Mouse (Mus musculus): Measurements from ENCODE around the gene Ddx54. TPM values are rescaled to one million over a fixed set of nuclear protein-coding genes. Genes with fewer than 3 reads are reported as not detected.

The Ddx54 gene
- polyA plus RNA-seq, 1 experiment from 2014 or later, result 33.1 TPM

- no peaks in the 10 kb centered on the region; the same call in 1 of the 2 replicates for H3K27me3 ChIP-seq (ENCODE audit: control insufficient read depth, insufficient read depth, low read length)
- no peak overlapping the region for H3K4me3 ChIP-seq (ENCODE audit: low read depth, low read length)
- H3K27ac ChIP-seq (replicated peaks; ENCODE audit: low read depth, low read length), result no peak overlapping the region
- H3K9me3 ChIP-seq (ENCODE audit: control insufficient read depth, low read length), result no peaks in the 10 kb centered on the region
- no peaks in the 10 kb centered on the region for H3K36me3 ChIP-seq (ENCODE audit: control insufficient read depth, insufficient read depth, low read length)
- H3K4me2 ChIP-seq (ENCODE audit: low read depth, severe bottlenecking), result no peak overlapping the region
- peak; percentile 55 for DNase-seq (ENCODE audit: low spot score)
- no peak overlapping the region for H3K9ac ChIP-seq (ENCODE audit: low read length)
- ATAC-seq (ENCODE audit: insufficient number of reproducible peaks, low FRiP score, low TSS enrichment, low read depth), result peak; percentile 50; the same call in 1 of the 2 replicates
- WGBS, result 39% methylated on average over 21 of the region's 21 CpGs
- H3K4me1 ChIP-seq (ENCODE audit: control insufficient read depth, insufficient read depth, low read length), result no peaks in the 10 kb centered on the region
These were observed 61.9 kb downstream of the Ddx54 start for GRCm38 (mm10) chr5:120674229-120675145.

GRCm38 (mm10) chr5:120677516-120677915 is 65.0 kb downstream of the Ddx54 start:
- Histone ChIP-seq H3K27ac (replicated peaks; ENCODE audit: low read depth, low read length) (no peak overlapping the region), H3K9ac (ENCODE audit: low read length) (no peak overlapping the region), H3K4me3 (ENCODE audit: low read depth, low read length) (no peak overlapping the region), H3K27me3 (ENCODE audit: control insufficient read depth, insufficient read depth, low read length) (peaks cover 10% of the 10 kb centered on the region), H3K4me1 (ENCODE audit: control insufficient read depth, insufficient read depth, low read length) (peaks cover 11% of the 10 kb centered on the region; the same call in 1 of the 2 replicates), H3K4me2 (ENCODE audit: low read depth, severe bottlenecking) (no peak overlapping the region), H3K9me3 (ENCODE audit: control insufficient read depth, low read length) (no peaks in the 10 kb centered on the region), H3K36me3 (ENCODE audit: control insufficient read depth, insufficient read depth, low read length) (no peaks in the 10 kb centered on the region)
- ATAC-seq (ENCODE audit: insufficient number of reproducible peaks, low FRiP score, low TSS enrichment, low read depth) (no peak), DNase-seq (ENCODE audit: low spot score) (no peak)
- 15% methylated on average over 2 of the region's 2 CpGs for WGBS

Other genes with a start within 250 kb of the Ddx54 start
- gene Lhx5, start 181.0 kb upstream of the Ddx54 start, polyA plus RNA-seq (2014; fragmentation: Nextera tagmentation; extraction: Ambion mirVana), result not detected in 2 replicates
- 4.0 and 4.2 TPM in 2 replicates for gene Sdsl, start 139.9 kb upstream of the Ddx54 start, polyA plus RNA-seq (2014; fragmentation: Nextera tagmentation; extraction: Ambion mirVana)
- gene Sds, start 136.2 kb upstream of the Ddx54 start, polyA plus RNA-seq (2014; fragmentation: Nextera tagmentation; extraction: Ambion mirVana), result not detected in 2 replicates
- 29.2 and 29.8 TPM in 2 replicates for gene Plbd2, start 109.1 kb upstream of the Ddx54 start, polyA plus RNA-seq (2014; fragmentation: Nextera tagmentation; extraction: Ambion mirVana)
- gene Slc8b1, start 101.6 kb upstream of the Ddx54 start, polyA plus RNA-seq (2014; fragmentation: Nextera tagmentation; extraction: Ambion mirVana), result 1.6 and 2.7 TPM in 2 replicates
- gene Tpcn1, start 24.1 kb upstream of the Ddx54 start, polyA plus RNA-seq (2014; fragmentation: Nextera tagmentation; extraction: Ambion mirVana), result 13.9 and 15.2 TPM in 2 replicates
- 0.27 and 0.40 TPM in 2 replicates for gene Iqcd, start 23.7 kb upstream of the Ddx54 start, polyA plus RNA-seq (2014; fragmentation: Nextera tagmentation; extraction: Ambion mirVana)
- gene Rita1, start 150 bp upstream of the Ddx54 start, polyA plus RNA-seq (2014; fragmentation: Nextera tagmentation; extraction: Ambion mirVana), result 11.6 and 13.5 TPM in 2 replicates
- gene Cfap73, start 21.5 kb downstream of the Ddx54 start, polyA plus RNA-seq (2014; fragmentation: Nextera tagmentation; extraction: Ambion mirVana), result not detected in 2 replicates
- 0.16 and 0.48 TPM in 2 replicates for gene Rasal1, start 36.1 kb downstream of the Ddx54 start, polyA plus RNA-seq (2014; fragmentation: Nextera tagmentation; extraction: Ambion mirVana)
- gene Dtx1, start 99.2 kb downstream of the Ddx54 start, polyA plus RNA-seq (2014; fragmentation: Nextera tagmentation; extraction: Ambion mirVana), result 3.0 and 3.5 TPM in 2 replicates
- 0.12 TPM in 1 of 2 replicates, not detected in the other for gene Oas2, start 137.1 kb downstream of the Ddx54 start, polyA plus RNA-seq (2014; fragmentation: Nextera tagmentation; extraction: Ambion mirVana)
- 0.03 TPM in 1 of 2 replicates, not detected in the other for gene Oas3, start 164.9 kb downstream of the Ddx54 start, polyA plus RNA-seq (2014; fragmentation: Nextera tagmentation; extraction: Ambion mirVana)
- not detected in 2 replicates for gene Oas1e, start 182.8 kb downstream of the Ddx54 start, polyA plus RNA-seq (2014; fragmentation: Nextera tagmentation; extraction: Ambion mirVana)
- 0.28 and 0.41 TPM in 2 replicates for gene Oas1c, start 199.8 kb downstream of the Ddx54 start, polyA plus RNA-seq (2014; fragmentation: Nextera tagmentation; extraction: Ambion mirVana)
- gene Oas1f, start 234.6 kb downstream of the Ddx54 start, polyA plus RNA-seq (2014; fragmentation: Nextera tagmentation; extraction: Ambion mirVana), result not detected in 2 replicates
- gene Oas1h, start 248.7 kb downstream of the Ddx54 start, polyA plus RNA-seq (2014; fragmentation: Nextera tagmentation; extraction: Ambion mirVana), result not detected in 2 replicates

Data from limb, embryonic 11.5 days (tissue).